Mouse (Mus musculus) left cerebral cortex, adult 8-10 months (tissue): ENCODE measurements at regions not wholly inside any gene's neighbourhood (a gene's known extent, or its start where the extent isn't known, plus 50 kb on each side); places are given as distances from the start of the nearest gene placed in this dataset.

ENCODE experiments used
- DNase-seq, 2 experiments: peaks; one replicate each; pipeline ENCODE4 v3.0.0; 2022; ENCODE audit warnings: low spot score in 2 of 2

GRCm38 (mm10) chr4:24415048-24415447 is 81.2 kb upstream of the Mms22l start:
- DNase-seq: no peak

GRCm38 (mm10) chr4:24429092-24429928 is 66.9 kb upstream of the Mms22l start:
- peak in 1 of 2 experiments; percentile 2 for DNase-seq

- DNase-seq: no peak
Observed at GRCm38 (mm10) chr4:24429929-24430752, 66.1 kb upstream of the Mms22l start.

- no peak for DNase-seq
Observed at GRCm38 (mm10) chr4:24430753-24431072, 65.5 kb upstream of the Mms22l start.

- DNase-seq: no peak
Observed at GRCm38 (mm10) chr4:24437258-24437657, 59.0 kb upstream of the Mms22l start.
